Mouse (Mus musculus) heart, embryonic 16.5 days (tissue): ENCODE results near the gene Mtcl1. TPM values are rescaled to one million over a fixed set of nuclear protein-coding genes. Genes with fewer than 3 reads are reported as not detected.
A peak's percentile ranks its signal among the peaks of the same experiment; 100 is the strongest.

Source experiments
- ATAC-seq: fragments of 200-750 bp; cut with Nextera tagmentation; replicated peaks from 2 replicates; pipeline ENCODE4 v1.8.0; 2017; ENCODE audit warnings: moderate number of reproducible peaks; ENCODE audit not compliant: insufficient read depth, low FRiP score; ENCODE audit errors: extremely low read depth
- H3K27ac ChIP-seq: fragments of 300-500 bp; sonication (generic); 2 replicates; pipeline ENCODE4 v1.5.1; 2014; ENCODE audit warnings: mild to moderate bottlenecking, low read length, control low read depth, moderate library complexity
- H3K27me3 ChIP-seq: fragments of 300-500 bp; sonication (generic); 2 replicates; pipeline ENCODE4 v1.6.1; 2014; ENCODE audit warnings: low read length, mixed read lengths; ENCODE audit not compliant: control insufficient read depth, insufficient read depth
- H3K36me3 ChIP-seq: fragments of 300-500 bp; sonication (generic); 2 replicates; pipeline ENCODE4 v1.6.1; 2014; ENCODE audit not compliant: control insufficient read depth, insufficient read depth
- H3K4me1 ChIP-seq: fragments of 300-500 bp; sonication (generic); 2 replicates; pipeline ENCODE4 v1.6.1; 2014; ENCODE audit warnings: low read length, mixed read lengths; ENCODE audit not compliant: control insufficient read depth, insufficient read depth
- H3K4me2 ChIP-seq: fragments of 300-500 bp; sonication (generic); 2 replicates; pipeline ENCODE4 v1.6.1; 2014; ENCODE audit warnings: low read depth, mild to moderate bottlenecking, control low read depth, low read length
- H3K4me3 ChIP-seq: fragments of 300-500 bp; sonication (generic); 2 replicates; pipeline ENCODE4 v1.5.1; 2014; ENCODE audit warnings: mild to moderate bottlenecking, control low read depth, low read length
- H3K9ac ChIP-seq: fragments of 300-500 bp; sonication (generic); 2 replicates; pipeline ENCODE4 v1.6.1; 2014; ENCODE audit warnings: low read length, control low read depth
- H3K9me3 ChIP-seq: fragments of 300-500 bp; sonication (generic); replicated peaks from 2 replicates; pipeline ENCODE4 v1.6.1; 2016; ENCODE audit warnings: low read length; ENCODE audit not compliant: control insufficient read depth
- WGBS: fragments of 180-500 bp; shearing (Covaris S2); extraction: QIAGEN DNeasy Blood & Tissue Kit; methylation state at CpG from one replicate; pipeline ENCODE4 v1.1.7; 2014; 5-methylcytosine and 5-hydroxymethylcytosine counted together
- polyA plus RNA-seq: library from polyadenylated mRNA; unstranded; fragments of >200 nt; fragmentation: Nextera tagmentation; extraction: Ambion mirVana; gene quantifications from 2 replicates; pipeline ENCODE4 v1.2.1, GENCODE M21; 2015

The Mtcl1 gene
- polyA plus RNA-seq = 1.7 and 1.9 TPM in 2 replicates

GRCm38 (mm10) chr17:66449460-66450341, at the start of gene Mtcl1:
Mtcl1 (minus strand) TSS chr17:66449750.
- ATAC-seq = peak; percentile 88
- H3K4me1 ChIP-seq = peaks cover 9% of the 10 kb centered on the region
- H3K4me2 ChIP-seq = peak within 1 kb of the TSS; percentile 100
- H3K4me3 ChIP-seq = peak within 1 kb of the TSS; percentile 83
- H3K9ac ChIP-seq = peak within 1 kb of the TSS; percentile 64
- H3K9me3 ChIP-seq = no peaks in the 10 kb centered on the region
- H3K36me3 ChIP-seq = no peaks in the 10 kb centered on the region
- under 1% methylated on average over 75 of the region's 76 CpGs for WGBS
- peaks cover 38% of the 10 kb centered on the region for H3K27me3 ChIP-seq
- H3K27ac ChIP-seq = peak within 1 kb of the TSS; percentile 57; the same call in 1 of the 2 replicates

GRCm38 (mm10) chr17:66498598-66498997, 49.0 kb upstream of the Mtcl1 start:
- H3K9ac ChIP-seq = no peak overlapping the region
- no peak for ATAC-seq
- peaks cover 55% of the 10 kb centered on the region for H3K36me3 ChIP-seq
- H3K4me1 ChIP-seq = peaks cover 7% of the 10 kb centered on the region
- no peak overlapping the region for H3K4me2 ChIP-seq
- no peak overlapping the region for H3K4me3 ChIP-seq
- no peaks in the 10 kb centered on the region for H3K27me3 ChIP-seq
- H3K9me3 ChIP-seq = no peaks in the 10 kb centered on the region
- H3K27ac ChIP-seq = no peak overlapping the region
- WGBS = 87% methylated on average over 8 of the region's 14 CpGs

- Histone ChIP-seq H3K4me3 (no peak overlapping the region), H3K4me2 (no peak overlapping the region), H3K27ac (no peak overlapping the region), H3K27me3 (no peaks in the 10 kb centered on the region), H3K9ac (no peak overlapping the region), H3K4me1 (no peaks in the 10 kb centered on the region), H3K36me3 (peaks cover 55% of the 10 kb centered on the region), H3K9me3 (no peaks in the 10 kb centered on the region)
- WGBS = 92% methylated on average over 9 of the region's 9 CpGs
- no peak for ATAC-seq
Measured at GRCm38 (mm10) chr17:66496589-66496988, 47.0 kb upstream of the Mtcl1 start.

GRCm38 (mm10) chr17:66490022-66490601, 40.6 kb upstream of the Mtcl1 start:
- no peak overlapping the region for H3K4me2 ChIP-seq
- no peak overlapping the region for H3K27ac ChIP-seq
- H3K27me3 ChIP-seq = no peaks in the 10 kb centered on the region
- no peak for ATAC-seq
- peaks cover 4% of the 10 kb centered on the region; the same call in 1 of the 2 replicates for H3K4me1 ChIP-seq
- peaks cover 9% of the 10 kb centered on the region for H3K36me3 ChIP-seq
- 39% methylated on average over 10 of the region's 10 CpGs for WGBS
- no peak overlapping the region for H3K4me3 ChIP-seq
- H3K9me3 ChIP-seq = no peaks in the 10 kb centered on the region
- H3K9ac ChIP-seq = no peak overlapping the region

- Histone ChIP-seq H3K9ac (no peak overlapping the region), H3K27ac (no peak overlapping the region), H3K4me3 (no peak overlapping the region), H3K9me3 (no peaks in the 10 kb centered on the region), H3K36me3 (no peaks in the 10 kb centered on the region), H3K4me1 (peaks cover 4% of the 10 kb centered on the region; the same call in 1 of the 2 replicates), H3K4me2 (no peak overlapping the region), H3K27me3 (no peaks in the 10 kb centered on the region)
- no peak for ATAC-seq
- 88% methylated on average over 6 of the region's 6 CpGs for WGBS
Measured at GRCm38 (mm10) chr17:66486576-66486975, 37.0 kb upstream of the Mtcl1 start.

GRCm38 (mm10) chr17:66485742-66486141, 36.2 kb upstream of the Mtcl1 start:
- H3K27ac ChIP-seq = no peak overlapping the region
- H3K27me3 ChIP-seq = no peaks in the 10 kb centered on the region
- no peak overlapping the region; the same call in 1 of the 2 replicates for H3K4me2 ChIP-seq
- H3K4me1 ChIP-seq = peaks cover 4% of the 10 kb centered on the region; the same call in 1 of the 2 replicates
- no peak overlapping the region for H3K4me3 ChIP-seq
- ATAC-seq = no peak
- no peak overlapping the region for H3K9ac ChIP-seq
- no peaks in the 10 kb centered on the region for H3K36me3 ChIP-seq
- 11% methylated on average over 11 of the region's 11 CpGs for WGBS
- H3K9me3 ChIP-seq = no peaks in the 10 kb centered on the region

GRCm38 (mm10) chr17:66484965-66485364, 35.4 kb upstream of the Mtcl1 start:
- Histone ChIP-seq H3K9ac (no peak overlapping the region), H3K4me2 (no peak overlapping the region), H3K27ac (no peak overlapping the region), H3K9me3 (no peaks in the 10 kb centered on the region), H3K36me3 (no peaks in the 10 kb centered on the region), H3K4me1 (peaks cover 9% of the 10 kb centered on the region), H3K27me3 (no peaks in the 10 kb centered on the region), H3K4me3 (no peak overlapping the region)
- WGBS = 49% methylated on average over 2 of the region's 2 CpGs
- no peak for ATAC-seq

GRCm38 (mm10) chr17:66483651-66484454, 34.3 kb upstream of the Mtcl1 start:
- Histone ChIP-seq H3K36me3 (no peaks in the 10 kb centered on the region), H3K27me3 (no peaks in the 10 kb centered on the region), H3K27ac (no peak overlapping the region), H3K9ac (no peak overlapping the region), H3K9me3 (no peaks in the 10 kb centered on the region), H3K4me1 (peaks cover 9% of the 10 kb centered on the region), H3K4me2 (no peak overlapping the region), H3K4me3 (no peak overlapping the region)
- WGBS = 79% methylated on average over 9 of the region's 9 CpGs
- no peak for ATAC-seq
